Comparison of ENCODE assay signal across 8 mouse cellular contexts in the genomic region with DNA sequence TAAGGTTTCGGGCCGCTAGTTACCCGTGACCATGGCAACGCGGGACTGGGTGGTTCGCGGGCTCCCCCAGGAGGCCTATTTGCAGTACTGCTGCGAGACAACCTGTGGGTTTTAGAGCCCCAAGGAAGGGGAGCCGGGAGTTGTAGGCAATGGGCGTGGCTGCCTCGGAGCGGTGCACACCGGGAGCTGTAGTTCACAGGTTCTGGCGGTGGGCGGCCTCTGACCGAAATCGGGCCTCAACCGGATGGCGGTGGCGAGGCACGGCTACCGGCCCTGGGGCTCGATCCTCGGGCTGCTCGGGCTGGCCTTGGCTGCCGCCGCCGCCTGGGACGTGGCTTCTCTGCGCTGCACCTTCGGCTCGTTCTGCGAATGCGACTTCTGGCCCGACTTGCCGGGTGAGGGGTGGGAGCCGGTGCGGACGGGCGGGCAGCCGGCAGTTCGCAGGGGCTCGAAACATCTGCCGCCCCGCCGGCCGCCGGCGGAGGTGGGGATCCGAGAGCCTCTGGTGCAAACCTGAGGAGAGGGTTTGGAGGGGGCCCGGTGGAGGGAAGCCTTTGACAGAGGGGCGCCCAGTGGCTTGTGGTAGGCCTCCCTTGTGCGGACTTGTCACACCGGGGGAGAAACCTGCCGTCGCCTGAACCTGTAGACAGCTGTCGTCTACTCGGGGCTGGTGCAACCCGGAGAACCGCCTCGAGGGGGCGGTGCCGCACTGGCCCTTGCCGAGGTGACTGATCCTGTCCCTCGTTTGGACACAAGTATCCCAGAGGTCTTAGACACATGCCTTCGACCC. TPM values are rescaled to one million over a fixed set of nuclear protein-coding genes. Genes with fewer than 3 reads are reported as not detected.
DNase-seq lines count a peak whose midpoint lies in the region; ATAC-seq lines count a peak whose summit lies in the region.

Gene Tor2a, plus strand, starts transcription at position 179 of the 790 bp plus-strand sequence.

- peak within 1 kb of the TSS; percentile 80 for H3K4me3 ChIP-seq in lung, embryonic 16.5 days (ENCODE audit: low read length)

- peak; percentile 99 to 100 for ATAC-seq in hematopoietic stem cell, adult 5-6 weeks (replicated peaks in 1 of 2; ENCODE audit: insufficient read depth in 1 of 2, low FRiP score in 2 of 2, low TSS enrichment in 1 of 2, low read depth in 1 of 2, poor library complexity in 2 of 2, severe bottlenecking in 2 of 2)
- peak; percentile 97 for ATAC-seq in lung, embryonic 16.5 days (ENCODE audit: low read depth)

- H3K27me3 ChIP-seq in lung, embryonic 16.5 days (ENCODE audit: control insufficient read depth, insufficient read depth, low read depth, low read length), result no peaks in the 10 kb centered on the region

- no peaks in the 10 kb centered on the region for H3K9me3 ChIP-seq in lung, embryonic 16.5 days (ENCODE audit: control insufficient read depth, low read length)

- H3K4me2 ChIP-seq in lung, embryonic 16.5 days (ENCODE audit: low read depth, low read length), result peak within 1 kb of the TSS; percentile 66

- H3K9ac ChIP-seq in lung, embryonic 16.5 days (ENCODE audit: low read length), result peak within 1 kb of the TSS; percentile 95

- peaks cover 9% of the 10 kb centered on the region for H3K36me3 ChIP-seq in lung, embryonic 16.5 days (ENCODE audit: control insufficient read depth, insufficient read depth, low read length)

- under 1% methylated on average over 66 of the region's 66 CpGs for WGBS in lung, embryonic 16.5 days

- H3K27ac ChIP-seq in lung, embryonic 16.5 days (ENCODE audit: low read length), result peak within 1 kb of the TSS; percentile 86

- peak; percentile 86 for DNase-seq in MEL-GATA-1-ER (ENCODE audit: extremely low read depth, low read depth)
- DNase-seq in cerebellum, adult 8-10 months, result peak; percentile 95
- DNase-seq in forelimb bud, embryonic 11.5 days (ENCODE audit: low read depth, low spot score), result peak; percentile 96
- peak; percentile 97 for DNase-seq in layer of hippocampus, adult 9-10 months (ENCODE audit: low spot score)
- peak; percentile 81 for DNase-seq in ovary, postnatal 10 days (ENCODE audit: low spot score)
- DNase-seq in thymus, postnatal 10 days (ENCODE audit: low spot score in 2 of 2), result peak; percentile 98

- peaks cover 3% of the 10 kb centered on the region; the same call in 1 of the 2 replicates for H3K4me1 ChIP-seq in lung, embryonic 16.5 days (replicated peaks; ENCODE audit: control insufficient read depth, insufficient read depth, low read length)

RNA-seq across cellular contexts. Expression of gene Tor2a, which starts in this region (rescaled TPM):
- 17.8 and 23.3 TPM in 2 replicates for total RNA-seq in hematopoietic stem cell, adult 5-6 weeks (2017)
- polyA plus RNA-seq in lung, embryonic 16.5 days (2015; fragmentation: Nextera tagmentation; extraction: Ambion mirVana), result 61.7 and 63.5 TPM in 2 replicates

Comparison
In these comparisons a context has a peak if more than half of its experiments do, and no peak if none do; other contexts are left out.
1. Peak in every context shown above with its lines: DNase-seq, ATAC-seq, H3K4me3 ChIP-seq and H3K27ac ChIP-seq.